Mouse (Mus musculus) spleen, adult 2 months (tissue): ENCODE results near the gene Adprhl1. TPM values are rescaled to one million over a fixed set of nuclear protein-coding genes. Genes with fewer than 3 reads are reported as not detected.

Experiments
- DNase-seq, 2 experiments: peaks; one replicate each; pipeline versions ENCODE4 v3.0.0 to v3.0.0-alpha.2; 2012 to 2021; ENCODE audit warnings: low spot score in 2 of 2, low read depth in 1 of 2
- H3K27ac ChIP-seq: fragments of 200-500 bp; 2 replicates; pipeline ENCODE4 v1.5.1; 2012; ENCODE audit warnings: low read length, inconsistent platforms; ENCODE audit not compliant: insufficient read depth
- H3K27me3 ChIP-seq: fragments of 200-500 bp; 2 replicates; pipeline ENCODE4 v1.6.1; 2012; ENCODE audit warnings: mild to moderate bottlenecking, moderate library complexity, low read length, inconsistent platforms; ENCODE audit not compliant: control insufficient read depth, insufficient read depth
- H3K36me3 ChIP-seq: fragments of 200-500 bp; 2 replicates; pipeline ENCODE4 v1.6.1; 2012; ENCODE audit warnings: mild to moderate bottlenecking, low read length, inconsistent platforms; ENCODE audit not compliant: control insufficient read depth, insufficient read depth
- H3K4me1 ChIP-seq: fragments of 200-500 bp; 2 replicates; pipeline ENCODE4 v1.6.1; 2011; ENCODE audit warnings: inconsistent platforms; ENCODE audit not compliant: control insufficient read depth, insufficient read depth, insufficient read length
- H3K4me3 ChIP-seq: fragments of 200-500 bp; 2 replicates; pipeline ENCODE4 v1.5.1; 2011; ENCODE audit warnings: mild to moderate bottlenecking, inconsistent platforms; ENCODE audit not compliant: insufficient read depth, insufficient read length; ENCODE audit errors: extremely low read depth
- CTCF ChIP-seq: fragments of 200-500 bp; IDR thresholded peaks from 2 replicates; pipeline ENCODE4 v1.5.1; 2011; ENCODE audit warnings: mild to moderate bottlenecking, inconsistent platforms; ENCODE audit not compliant: insufficient read depth, insufficient read length, insufficient replicate concordance; ENCODE audit errors: extremely low read depth
- POLR2A ChIP-seq: fragments of 200-500 bp; IDR thresholded peaks from 2 replicates; pipeline ENCODE4 v1.6.1; 2011; ENCODE audit warnings: low read depth, low read length, inconsistent platforms
- WGBS: fragments of 180-500 bp; shearing (Covaris S2); methylation state at CpG from one replicate; pipeline ENCODE4 v1.1.7; 2018; 5-methylcytosine and 5-hydroxymethylcytosine counted together
- polyA plus RNA-seq: library from polyadenylated mRNA; depleted of rRNA; stranded (reverse); fragments of >200 nt; gene quantifications from 2 replicates; pipeline ENCODE4 v1.2.3, GENCODE M21; 2012

Gene Adprhl1
- polyA plus RNA-seq, 1 experiment = 0.18 TPM

- Histone ChIP-seq H3K4me1 (peaks cover 5% of the 10 kb centered on the region; the same call in 1 of the 2 replicates), H3K4me3 (peak within 1 kb of the TSS; percentile 93), H3K27me3 (no peaks in the 10 kb centered on the region), H3K27ac (peak within 1 kb of the TSS; percentile 90), H3K36me3 (0 out of 2 replicates have a peak, but pooled peaks cover 3% of the 10 kb centered on the region)
- under 1% methylated on average over 79 of the region's 79 CpGs for WGBS
- DNase-seq = peak; percentile 93
- no peak for TF ChIP-seq CTCF
- peak; percentile 36 for TF ChIP-seq POLR2A
These were observed 34.0 kb upstream of the Adprhl1 start, which contains the start of the genes Dcun1d2 and Tmco3 for GRCm38 (mm10) chr8:13287692-13288623. Dcun1d2 (minus strand) TSS chr8:13288131. Tmco3 (plus strand) TSS chr8:13288190.

GRCm38 (mm10) chr8:13287304-13287691 is 33.3 kb upstream of the Adprhl1 start:
- Histone ChIP-seq H3K27ac (peak overlapping the region; percentile 90), H3K36me3 (no peaks in the 10 kb centered on the region), H3K27me3 (no peaks in the 10 kb centered on the region), H3K4me3 (peak overlapping the region; percentile 93), H3K4me1 (peaks cover 5% of the 10 kb centered on the region; the same call in 1 of the 2 replicates)
- TF ChIP-seq CTCF = no peak
- no peak; the same call in 1 of the 2 replicates for TF ChIP-seq POLR2A
- peak; percentile 50 to 77 for DNase-seq
- WGBS = under 1% methylated on average over 34 of the region's 34 CpGs

GRCm38 (mm10) chr8:13283200-13283599 is 29.2 kb upstream of the Adprhl1 start:
- Histone ChIP-seq H3K36me3 (no peaks in the 10 kb centered on the region), H3K4me3 (no peak overlapping the region), H3K27ac (no peak overlapping the region), H3K27me3 (no peaks in the 10 kb centered on the region), H3K4me1 (peaks cover 5% of the 10 kb centered on the region; the same call in 1 of the 2 replicates)
- 84% methylated on average over 1 of the region's 1 CpGs for WGBS
- DNase-seq = no peak
- TF ChIP-seq POLR2A = no peak
- no peak for TF ChIP-seq CTCF

- Histone ChIP-seq H3K27me3 (no peaks in the 10 kb centered on the region), H3K27ac (no peak overlapping the region), H3K4me3 (no peak overlapping the region), H3K4me1 (no peaks in the 10 kb centered on the region), H3K36me3 (peaks cover 3% of the 10 kb centered on the region; the same call in 1 of the 2 replicates)
- WGBS = 60% methylated on average over 5 of the region's 5 CpGs
- DNase-seq = no peak
- TF ChIP-seq POLR2A = no peak
- no peak for TF ChIP-seq CTCF
These were observed 23.0 kb upstream of the Adprhl1 start for GRCm38 (mm10) chr8:13276941-13277447.

- 90% methylated on average over 5 of the region's 5 CpGs for WGBS
These were observed 18.9 kb upstream of the Adprhl1 start for GRCm38 (mm10) chr8:13272834-13273233.

GRCm38 (mm10) chr8:13267566-13267965 is 13.6 kb upstream of the Adprhl1 start:
- TF ChIP-seq POLR2A (no peak), CTCF (no peak)
- Histone ChIP-seq H3K4me3 (no peak overlapping the region), H3K4me1 (no peaks in the 10 kb centered on the region), H3K36me3 (peaks cover 17% of the 10 kb centered on the region), H3K27ac (no peak overlapping the region), H3K27me3 (no peaks in the 10 kb centered on the region)
- 70% methylated on average over 2 of the region's 2 CpGs for WGBS
- DNase-seq = no peak

More at GRCm38 (mm10) chr8:13272834-13273233, 18.9 kb upstream of the Adprhl1 start:
- H3K27ac ChIP-seq = no peak overlapping the region
- no peak overlapping the region for H3K4me3 ChIP-seq
- TF ChIP-seq CTCF = no peak
- H3K27me3 ChIP-seq = no peaks in the 10 kb centered on the region
- peaks cover 17% of the 10 kb centered on the region for H3K36me3 ChIP-seq
- DNase-seq = no peak
- no peaks in the 10 kb centered on the region for H3K4me1 ChIP-seq

GRCm38 (mm10) chr8:13263376-13263775 is 9.4 kb upstream of the Adprhl1 start:
- WGBS = 21% methylated on average over 3 of the region's 3 CpGs
- no peak overlapping the region for H3K4me3 ChIP-seq
- no peaks in the 10 kb centered on the region for H3K4me1 ChIP-seq

More at GRCm38 (mm10) chr8:13263376-13263775, 9.4 kb upstream of the Adprhl1 start:
- TF ChIP-seq POLR2A = no peak
- no peak for TF ChIP-seq CTCF
- peaks cover 3% of the 10 kb centered on the region; the same call in 1 of the 2 replicates for H3K36me3 ChIP-seq
- H3K27ac ChIP-seq = no peak overlapping the region
- no peaks in the 10 kb centered on the region for H3K27me3 ChIP-seq
- no peak for DNase-seq
